Mouse (Mus musculus) kidney, embryonic 15.5 days (tissue): ENCODE measurements around the gene Tcf7. TPM values are rescaled to one million over a fixed set of nuclear protein-coding genes. Genes with fewer than 3 reads are reported as not detected.
A peak's percentile ranks its signal among the peaks of the same experiment; 100 is the strongest.
"Not testable (repeated sequence)": the region's sequence is repeated elsewhere in the genome, so short reads cannot be mapped to it uniquely, and the experiment has no call there.

Source experiments
- ATAC-seq: fragments of 200-750 bp; cut with Nextera tagmentation; replicated peaks from 2 replicates; pipeline ENCODE4 v1.8.0; 2017; ENCODE audit warnings: moderate TSS enrichment; ENCODE audit not compliant: low FRiP score
- H3K27ac ChIP-seq: fragments of 300-500 bp; sonication (generic); 2 replicates; pipeline ENCODE4 v1.5.1; 2015; ENCODE audit warnings: mild to moderate bottlenecking, inconsistent platforms
- H3K27me3 ChIP-seq: fragments of 300-500 bp; sonication (generic); 2 replicates; pipeline ENCODE4 v1.6.1; 2015; ENCODE audit warnings: inconsistent platforms
- H3K36me3 ChIP-seq: fragments of 300-500 bp; sonication (generic); 2 replicates; pipeline ENCODE4 v1.6.1; 2015; ENCODE audit warnings: inconsistent platforms
- H3K4me1 ChIP-seq: fragments of 300-500 bp; sonication (generic); 2 replicates; pipeline ENCODE4 v1.6.1; 2015; ENCODE audit warnings: inconsistent platforms
- H3K4me2 ChIP-seq: fragments of 300-500 bp; sonication (generic); 2 replicates; pipeline ENCODE4 v1.6.1; 2015; ENCODE audit warnings: moderate library complexity, mild to moderate bottlenecking, inconsistent platforms
- H3K4me3 ChIP-seq: fragments of 300-500 bp; sonication (generic); replicated peaks from 2 replicates; pipeline ENCODE4 v1.5.1; 2015; ENCODE audit warnings: mild to moderate bottlenecking, inconsistent platforms
- H3K9ac ChIP-seq: fragments of 300-500 bp; sonication (generic); 2 replicates; pipeline ENCODE4 v1.6.1; 2015; ENCODE audit warnings: mild to moderate bottlenecking, inconsistent platforms
- H3K9me3 ChIP-seq: fragments of 300-500 bp; sonication (generic); replicated peaks from 2 replicates; pipeline ENCODE4 v1.6.1; 2016; ENCODE audit warnings: inconsistent platforms
- WGBS: fragments of 180-500 bp; shearing (Covaris S2); methylation state at CpG from one replicate; pipeline ENCODE4 v1.1.7; 2015; ENCODE audit warnings: mixed read lengths; 5-methylcytosine and 5-hydroxymethylcytosine counted together
- polyA plus RNA-seq: library from polyadenylated mRNA; unstranded; fragments of >200 nt; fragmentation: Nextera tagmentation; extraction: Ambion mirVana; gene quantifications from 2 replicates; pipeline ENCODE4 v1.2.1, GENCODE M21; 2015

Tcf7 gene
- polyA plus RNA-seq, 1 experiment from 2014 or later: 15.5 TPM

DNA sequence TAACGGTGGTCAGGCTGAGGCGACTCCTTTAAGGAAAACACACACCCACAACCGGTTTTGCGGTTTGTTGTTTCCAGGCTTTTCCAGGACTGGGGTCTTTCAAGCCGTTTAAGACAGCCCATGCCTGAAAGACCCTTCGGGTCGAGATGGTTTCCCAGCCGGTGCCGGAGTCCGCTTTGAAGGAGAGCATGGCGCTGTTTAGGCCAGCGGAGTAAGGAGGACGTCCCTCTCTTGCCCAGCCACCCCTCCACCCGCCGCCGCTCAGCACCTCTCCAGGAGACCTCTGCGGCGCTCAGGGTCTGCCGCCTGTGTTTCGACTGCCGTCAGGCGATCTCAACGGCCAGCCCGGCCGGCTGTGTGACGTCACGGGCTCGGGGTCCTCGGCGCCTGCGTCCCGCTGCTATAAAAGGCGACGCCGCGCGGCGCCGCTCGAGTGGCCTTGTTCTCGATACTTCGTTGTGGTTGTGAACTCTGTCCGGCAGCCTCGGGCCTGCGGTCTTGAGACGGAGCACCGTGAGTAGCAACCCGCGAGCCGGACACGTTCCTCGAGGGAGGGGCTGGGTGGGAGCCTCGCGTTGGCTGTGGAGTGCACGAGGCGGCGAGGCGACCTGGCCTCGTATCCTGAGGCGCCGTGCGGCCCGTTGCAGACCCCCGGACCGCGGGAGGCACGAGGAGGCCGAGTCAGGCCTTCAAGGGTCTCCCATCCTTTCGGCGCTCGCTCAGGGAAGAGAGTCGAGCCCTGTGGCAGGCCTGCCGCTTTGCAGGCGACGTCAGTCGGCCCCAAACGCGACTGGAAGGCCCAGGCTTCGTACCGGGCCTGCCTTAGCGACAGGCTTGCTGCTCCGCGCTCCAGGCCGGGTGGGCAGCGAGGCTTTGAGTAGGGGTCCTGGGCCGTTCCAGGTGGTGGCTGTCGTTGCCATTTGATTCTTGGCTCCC is 50.9 kb downstream of the Tcf7 start, which contains the start of gene Skp1a:
Gene Skp1a, plus strand, starts transcription at position 390 of the 936 bp plus-strand sequence.
- Histone ChIP-seq H3K27ac (peak within 1 kb of the TSS; percentile 99), H3K9ac (peak within 1 kb of the TSS; percentile 95), H3K36me3 (peaks cover 13% of the 10 kb centered on the region; the same call in 1 of the 2 replicates), H3K4me3 (peak within 1 kb of the TSS; percentile 72), H3K9me3 (no peaks in the 10 kb centered on the region), H3K27me3 (no peaks in the 10 kb centered on the region), H3K4me1 (peaks cover 21% of the 10 kb centered on the region), H3K4me2 (peak within 1 kb of the TSS; percentile 71)
- WGBS: under 1% methylated on average over 79 of the region's 87 CpGs
- ATAC-seq: peak; percentile 92

- Histone ChIP-seq H3K4me1 (peaks cover 21% of the 10 kb centered on the region), H3K4me2 (peak overlapping the region; percentile 71), H3K9me3 (no peaks in the 10 kb centered on the region), H3K36me3 (peaks cover 2% of the 10 kb centered on the region; the same call in 1 of the 2 replicates), H3K27ac (peak overlapping the region; percentile 99), H3K27me3 (no peaks in the 10 kb centered on the region), H3K4me3 (peak overlapping the region; percentile 72), H3K9ac (peak overlapping the region; percentile 95; the same call in 1 of the 2 replicates)
- WGBS: 42% methylated on average over 5 of the region's 5 CpGs
- ATAC-seq: no peak
Observed at GRCm38 (mm10) chr11:52230694-52231093, 52.1 kb downstream of the Tcf7 start.

DNA sequence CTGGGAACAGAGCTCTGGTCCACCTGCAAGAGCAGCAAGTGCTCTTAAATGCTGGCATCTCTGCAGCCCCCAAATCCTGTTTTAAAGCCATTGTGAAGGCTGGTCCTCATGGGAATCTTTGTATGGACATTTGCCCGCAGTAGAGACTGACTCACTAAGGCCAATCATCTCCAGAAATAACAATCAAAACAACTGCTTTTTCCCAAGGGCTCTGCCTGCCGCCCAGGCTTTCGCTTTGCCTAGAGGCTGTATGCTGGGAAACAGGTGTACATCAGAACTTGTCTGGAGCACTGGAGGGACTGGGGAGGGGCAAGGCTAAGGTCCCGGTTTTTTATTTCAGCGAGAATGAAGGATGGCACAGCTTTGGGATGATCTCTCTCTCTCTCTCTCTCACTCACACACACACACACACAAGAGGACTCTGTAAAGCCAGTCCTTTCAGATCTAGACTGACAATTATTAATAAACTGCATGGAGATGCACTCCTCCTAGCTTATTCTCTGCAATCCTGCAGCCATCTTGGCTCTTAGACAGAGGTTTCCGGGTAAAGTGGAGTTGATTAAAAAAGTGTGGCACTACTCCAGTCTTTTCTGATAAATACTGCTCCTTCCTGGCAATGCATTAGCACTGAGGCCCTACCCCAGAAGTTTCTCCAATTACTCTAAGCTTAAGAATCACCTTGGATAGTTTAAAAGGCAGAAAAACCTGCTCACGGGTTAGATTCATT is 53.9 kb downstream of the Tcf7 start:
- Histone ChIP-seq H3K27me3 (peaks cover 7% of the 10 kb centered on the region; the same call in 1 of the 2 replicates), H3K27ac (no peak overlapping the region), H3K9me3 (no peaks in the 10 kb centered on the region), H3K4me2 (no peak overlapping the region), H3K4me3 (no peak overlapping the region), H3K9ac (no peak overlapping the region), H3K36me3 (no peaks in the 10 kb centered on the region), H3K4me1 (peaks cover 23% of the 10 kb centered on the region)
- 82% methylated on average over 7 of the region's 7 CpGs for WGBS
- no peak for ATAC-seq

- Histone ChIP-seq H3K9me3 (no peaks in the 10 kb centered on the region), H3K4me3 (no peak overlapping the region), H3K27me3 (peaks cover 7% of the 10 kb centered on the region; the same call in 1 of the 2 replicates), H3K9ac (no peak overlapping the region), H3K27ac (no peak overlapping the region), H3K4me2 (no peak overlapping the region), H3K36me3 (no peaks in the 10 kb centered on the region), H3K4me1 (peaks cover 19% of the 10 kb centered on the region)
- 73% methylated on average over 13 of the region's 13 CpGs for WGBS
- ATAC-seq: no peak
Observed at GRCm38 (mm10) chr11:52227466-52228226, 55.2 kb downstream of the Tcf7 start.

DNA sequence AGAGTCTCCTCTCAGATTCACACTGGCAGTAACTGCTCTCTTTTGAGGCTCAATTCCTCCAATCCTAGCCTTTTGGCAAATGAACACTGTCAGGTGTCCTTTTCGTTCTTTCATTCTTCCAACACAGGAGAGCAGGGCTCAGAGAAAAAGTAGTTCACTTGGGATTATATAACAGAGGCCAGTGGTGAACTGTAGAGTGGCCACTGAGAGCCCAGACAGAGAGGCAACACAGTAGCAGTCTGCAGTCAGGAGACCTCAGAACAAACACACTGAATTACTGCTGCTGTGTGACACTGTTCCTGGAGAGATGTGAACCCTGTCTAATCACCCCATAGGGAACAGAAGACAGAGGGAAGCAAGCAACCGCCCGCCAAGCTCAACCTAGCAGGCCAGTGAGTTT is 55.8 kb downstream of the Tcf7 start:
- no peak overlapping the region for H3K27ac ChIP-seq
- H3K36me3 ChIP-seq: no peaks in the 10 kb centered on the region
- H3K4me1 ChIP-seq: peaks cover 19% of the 10 kb centered on the region
- no peak overlapping the region for H3K4me3 ChIP-seq
- H3K9ac ChIP-seq: no peak overlapping the region
- H3K4me2 ChIP-seq: no peak overlapping the region
- H3K9me3 ChIP-seq: no peaks in the 10 kb centered on the region
- H3K27me3 ChIP-seq: peaks cover 7% of the 10 kb centered on the region; the same call in 1 of the 2 replicates
- ATAC-seq: no peak
- 68% methylated on average over 3 of the region's 3 CpGs for WGBS

GRCm38 (mm10) chr11:52225986-52226599 is 56.7 kb downstream of the Tcf7 start:
- H3K9ac ChIP-seq: no peak overlapping the region
- H3K4me3 ChIP-seq: no peak overlapping the region
- H3K4me1 ChIP-seq: peaks cover 18% of the 10 kb centered on the region
- peaks cover 7% of the 10 kb centered on the region; the same call in 1 of the 2 replicates for H3K27me3 ChIP-seq
- no peak overlapping the region for H3K27ac ChIP-seq
- H3K36me3 ChIP-seq: no peaks in the 10 kb centered on the region
- no peaks in the 10 kb centered on the region for H3K9me3 ChIP-seq
- 58% methylated on average over 3 of the region's 3 CpGs for WGBS
- ATAC-seq: no peak
- H3K4me2 ChIP-seq: no peak overlapping the region

DNA sequence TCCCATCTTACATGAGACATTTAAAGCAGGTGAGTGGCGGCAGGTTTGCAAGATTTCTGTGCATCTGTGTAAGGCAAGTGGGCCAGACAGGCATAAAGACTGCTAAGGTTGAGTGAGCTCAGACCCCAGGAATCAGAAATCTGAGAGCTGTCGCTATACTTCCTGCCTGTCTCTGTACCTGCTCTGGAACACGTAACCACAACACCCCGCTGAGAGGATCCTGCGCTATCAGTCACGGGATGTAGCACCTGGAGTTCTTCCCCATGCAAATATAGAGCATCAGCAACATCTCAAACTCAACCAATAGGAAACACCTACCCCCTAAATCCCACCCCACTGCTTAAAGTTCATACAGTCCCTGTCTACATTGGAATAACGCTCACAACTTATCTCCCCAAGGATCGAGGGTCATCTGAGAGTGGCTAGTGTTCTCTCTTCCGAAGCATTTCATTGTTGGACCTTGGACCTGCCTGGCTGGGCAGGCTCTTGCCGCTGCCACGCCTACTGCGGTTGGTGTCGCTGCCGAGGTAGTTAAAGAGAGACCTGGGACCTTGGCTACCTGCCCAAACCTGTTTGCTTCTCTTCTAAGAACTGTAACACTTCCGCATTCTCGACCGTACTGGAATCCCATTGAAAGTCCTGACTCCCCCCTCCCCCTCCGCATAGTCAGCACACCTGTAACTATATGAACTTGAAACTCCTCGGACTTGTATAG is 58.7 kb downstream of the Tcf7 start:
- no peaks in the 10 kb centered on the region for H3K36me3 ChIP-seq
- H3K27me3 ChIP-seq: peaks cover 7% of the 10 kb centered on the region; the same call in 1 of the 2 replicates
- H3K4me1 ChIP-seq: peaks cover 16% of the 10 kb centered on the region
- no peaks in the 10 kb centered on the region for H3K9me3 ChIP-seq
- H3K9ac ChIP-seq: no peak overlapping the region
- WGBS: 11% methylated on average over 19 of the region's 19 CpGs
- H3K27ac ChIP-seq: peak overlapping the region; percentile 80
- H3K4me3 ChIP-seq: peak overlapping the region; percentile 22
- peak overlapping the region; percentile 44 for H3K4me2 ChIP-seq
- ATAC-seq: peak; percentile 84

- no peak overlapping the region for H3K9ac ChIP-seq
- ATAC-seq: no peak
- H3K27me3 ChIP-seq: peaks cover 7% of the 10 kb centered on the region; the same call in 1 of the 2 replicates
- H3K36me3 ChIP-seq: no peaks in the 10 kb centered on the region
- H3K9me3 ChIP-seq: no peaks in the 10 kb centered on the region
- no peak overlapping the region for H3K4me3 ChIP-seq
- no peak overlapping the region for H3K4me2 ChIP-seq
- H3K27ac ChIP-seq: no peak overlapping the region
- 69% methylated on average over 6 of the region's 6 CpGs for WGBS
- H3K4me1 ChIP-seq: peaks cover 16% of the 10 kb centered on the region
Observed at GRCm38 (mm10) chr11:52222891-52223290, 59.9 kb downstream of the Tcf7 start.

- not testable (repeated sequence) for H3K4me2 ChIP-seq, H3K4me3 ChIP-seq, H3K9me3 ChIP-seq, H3K9ac ChIP-seq, H3K27ac ChIP-seq, ATAC-seq, H3K27me3 ChIP-seq, H3K36me3 ChIP-seq
- peaks cover 16% of the 10 kb centered on the region for H3K4me1 ChIP-seq
- 91% methylated on average over 6 of the region's 6 CpGs for WGBS
Observed at GRCm38 (mm10) chr11:52221921-52222320, 60.9 kb downstream of the Tcf7 start.

GRCm38 (mm10) chr11:52220282-52220681 is 62.5 kb downstream of the Tcf7 start:
- H3K4me1 ChIP-seq: peaks cover 16% of the 10 kb centered on the region
- WGBS: 4% methylated on average over 4 of the region's 4 CpGs
- no peak overlapping the region for H3K9ac ChIP-seq
- no peaks in the 10 kb centered on the region for H3K36me3 ChIP-seq
- no peaks in the 10 kb centered on the region for H3K9me3 ChIP-seq
- 0 out of 2 replicates have a peak overlapping the region, but pooled peaks have one; percentile 19 for H3K4me2 ChIP-seq
- H3K27me3 ChIP-seq: peaks cover 7% of the 10 kb centered on the region; the same call in 1 of the 2 replicates
- H3K27ac ChIP-seq: no peak overlapping the region
- ATAC-seq: no peak
- no peak overlapping the region for H3K4me3 ChIP-seq

GRCm38 (mm10) chr11:52213887-52214286 is 68.9 kb downstream of the Tcf7 start, which contains the start of gene Olfr1371:
Olfr1371 (minus strand) TSS chr11:52213987.
- Histone ChIP-seq H3K4me1 (no peaks in the 10 kb centered on the region), H3K4me2 (no peak within 1 kb of the TSS), H3K36me3 (no peaks in the 10 kb centered on the region), H3K4me3 (no peak within 1 kb of the TSS), H3K27me3 (no peaks in the 10 kb centered on the region), H3K27ac (no peak within 1 kb of the TSS), H3K9me3 (no peaks in the 10 kb centered on the region), H3K9ac (no peak within 1 kb of the TSS)
- ATAC-seq: no peak
